Mouse (Mus musculus) spleen, adult 2 months (tissue): ENCODE results near the gene Rrnad1.
"Not testable (repeated sequence)": the region's sequence is repeated elsewhere in the genome, so short reads cannot be mapped to it uniquely, and the experiment has no call there.

Source experiments
- CTCF ChIP-seq: fragments of 200-500 bp; IDR thresholded peaks from 2 replicates; pipeline ENCODE4 v1.5.1; 2011; ENCODE audit warnings: mild to moderate bottlenecking, inconsistent platforms; ENCODE audit not compliant: insufficient read depth, insufficient read length, insufficient replicate concordance; ENCODE audit errors: extremely low read depth
- POLR2A ChIP-seq: fragments of 200-500 bp; IDR thresholded peaks from 2 replicates; pipeline ENCODE4 v1.6.1; 2011; ENCODE audit warnings: low read depth, low read length, inconsistent platforms

DNA sequence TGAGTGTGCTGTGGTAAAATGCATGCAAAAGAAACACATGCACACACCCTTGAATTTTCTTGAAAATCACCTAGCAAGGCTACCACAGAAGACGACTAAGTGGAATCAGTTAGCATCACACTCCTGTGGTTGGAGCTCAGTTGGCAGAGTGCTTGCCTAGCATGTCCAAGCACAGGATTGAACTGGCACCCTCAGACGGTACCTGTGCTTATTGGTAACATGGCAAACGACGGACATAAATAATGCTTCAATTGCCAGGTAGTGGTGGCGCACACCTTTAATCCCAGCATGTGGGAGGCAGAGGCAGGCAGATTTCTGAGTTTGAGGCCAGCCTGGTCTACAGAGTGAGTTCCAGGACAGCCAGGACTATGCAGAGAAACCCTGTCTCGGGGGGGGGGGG lies 28.6 kb downstream of the Rrnad1 start:
- not testable (repeated sequence) for TF ChIP-seq CTCF, POLR2A
